Mouse (Mus musculus) embryonic facial prominence, embryonic 11.5 days (tissue): ENCODE results near the gene Actl7b. TPM values are rescaled to one million over a fixed set of nuclear protein-coding genes. Genes with fewer than 3 reads are reported as not detected.
A peak's percentile ranks its signal among the peaks of the same experiment; 100 is the strongest.

Experiments
- ATAC-seq: fragments of 200-750 bp; cut with Nextera tagmentation; replicated peaks from 2 replicates; pipeline ENCODE4 v1.8.0; 2017; ENCODE audit warnings: low read depth; ENCODE audit not compliant: insufficient number of reproducible peaks, low FRiP score, low TSS enrichment
- DNase-seq: peaks from one replicate; pipeline ENCODE4 v3.0.0-alpha.2; 2015; ENCODE audit warnings: low spot score
- H3K27ac ChIP-seq: fragments of 300-500 bp; sonication (generic); replicated peaks from 2 replicates; pipeline ENCODE4 v1.5.1; 2014; ENCODE audit warnings: mild to moderate bottlenecking, low read depth, low read length, control low read depth
- H3K27me3 ChIP-seq: fragments of 300-500 bp; sonication (generic); 2 replicates; pipeline ENCODE4 v1.6.1; 2014; ENCODE audit warnings: mild to moderate bottlenecking, low read length, moderate library complexity, mixed read lengths; ENCODE audit not compliant: control insufficient read depth, insufficient read depth
- H3K36me3 ChIP-seq: fragments of 300-500 bp; sonication (generic); replicated peaks from 2 replicates; pipeline ENCODE4 v1.6.1; 2014; ENCODE audit warnings: low read depth, mild to moderate bottlenecking, low read length, moderate library complexity, mixed read lengths; ENCODE audit not compliant: control insufficient read depth, insufficient read depth
- H3K4me1 ChIP-seq: fragments of 300-500 bp; sonication (generic); 2 replicates; pipeline ENCODE4 v1.6.1; 2014; ENCODE audit warnings: low read length, mixed read lengths; ENCODE audit not compliant: control insufficient read depth, insufficient read depth
- H3K4me2 ChIP-seq: fragments of 300-500 bp; sonication (generic); 2 replicates; pipeline ENCODE4 v1.6.1; 2014; ENCODE audit warnings: low read depth, mild to moderate bottlenecking, control low read depth, low read length, moderate library complexity
- H3K4me3 ChIP-seq: fragments of 300-500 bp; sonication (generic); 2 replicates; pipeline ENCODE4 v1.5.1; 2014; ENCODE audit warnings: low read depth, low read length, control low read depth
- H3K9ac ChIP-seq: fragments of 300-500 bp; sonication (generic); replicated peaks from 2 replicates; pipeline ENCODE4 v1.6.1; 2014; ENCODE audit warnings: mild to moderate bottlenecking, control low read depth, low read length
- H3K9me3 ChIP-seq: fragments of 300-500 bp; sonication (generic); replicated peaks from 2 replicates; pipeline ENCODE4 v1.6.1; 2016; ENCODE audit warnings: mild to moderate bottlenecking, low read length, inconsistent platforms, mixed read lengths; ENCODE audit not compliant: control insufficient read depth
- WGBS: fragments of 180-500 bp; shearing (Covaris S2); extraction: QIAGEN DNeasy Blood & Tissue Kit; methylation state at CpG from one replicate; pipeline ENCODE4 v1.1.7; 2014; 5-methylcytosine and 5-hydroxymethylcytosine counted together
- polyA plus RNA-seq: library from polyadenylated mRNA; unstranded; fragments of >200 nt; fragmentation: Nextera tagmentation; extraction: Ambion mirVana; gene quantifications from 2 replicates; pipeline ENCODE4 v1.2.1, GENCODE M21; 2014

Actl7b gene
- polyA plus RNA-seq, 1 experiment from 2014 or later, result not detected

- no peaks in the 10 kb centered on the region for H3K9me3 ChIP-seq
- no peak for DNase-seq
- WGBS, result 92% methylated on average over 2 of the region's 2 CpGs
- no peak overlapping the region for H3K4me3 ChIP-seq
- H3K4me1 ChIP-seq, result no peaks in the 10 kb centered on the region
- no peak overlapping the region for H3K4me2 ChIP-seq
- H3K27ac ChIP-seq, result no peak overlapping the region
- ATAC-seq, result no peak
- no peaks in the 10 kb centered on the region for H3K27me3 ChIP-seq
- peaks cover 2% of the 10 kb centered on the region; the same call in 1 of the 2 replicates for H3K36me3 ChIP-seq
- H3K9ac ChIP-seq, result no peak overlapping the region
These were observed 5.1 kb upstream of the Actl7b start for GRCm38 (mm10) chr4:56746345-56746744.

- 94% methylated on average over 21 of the region's 21 CpGs for WGBS
- Histone ChIP-seq H3K4me2 (no peak within 1 kb of the TSS), H3K27me3 (no peaks in the 10 kb centered on the region), H3K27ac (no peak within 1 kb of the TSS), H3K9me3 (no peaks in the 10 kb centered on the region), H3K4me3 (no peak within 1 kb of the TSS), H3K4me1 (no peaks in the 10 kb centered on the region), H3K9ac (no peak within 1 kb of the TSS), H3K36me3 (no peaks in the 10 kb centered on the region)
- DNase-seq (no peak), ATAC-seq (no peak)
These were observed 2.3 kb upstream of the Actl7b start, which contains the start of gene Actl7a for GRCm38 (mm10) chr4:56743363-56744195. Gene Actl7a (plus strand): TSS chr4:56743413.

GRCm38 (mm10) chr4:56742698-56743097 lies 1.5 kb upstream of the Actl7b start:
- Histone ChIP-seq H3K27ac (no peak overlapping the region), H3K9me3 (no peaks in the 10 kb centered on the region), H3K36me3 (no peaks in the 10 kb centered on the region), H3K9ac (no peak overlapping the region), H3K4me2 (no peak overlapping the region), H3K27me3 (no peaks in the 10 kb centered on the region), H3K4me1 (no peaks in the 10 kb centered on the region), H3K4me3 (no peak overlapping the region)
- DNase-seq, result no peak
- 91% methylated on average over 4 of the region's 4 CpGs for WGBS
- ATAC-seq, result no peak

GRCm38 (mm10) chr4:56740611-56741010 lies 632 bp downstream of the Actl7b start:
- H3K9me3 ChIP-seq, result no peaks in the 10 kb centered on the region
- no peak overlapping the region for H3K27ac ChIP-seq
- no peaks in the 10 kb centered on the region for H3K36me3 ChIP-seq
- no peak overlapping the region for H3K4me3 ChIP-seq
- no peaks in the 10 kb centered on the region for H3K27me3 ChIP-seq
- ATAC-seq (no peak), DNase-seq (no peak)
- H3K4me2 ChIP-seq, result no peak overlapping the region
- H3K4me1 ChIP-seq, result no peaks in the 10 kb centered on the region
- H3K9ac ChIP-seq, result no peak overlapping the region
- WGBS, result 96% methylated on average over 20 of the region's 20 CpGs

GRCm38 (mm10) chr4:56740020-56740485 lies 1.2 kb downstream of the Actl7b start, which contains the start of gene Gm26657:
Gene Gm26657 (plus strand): TSS chr4:56740070.
- H3K27ac ChIP-seq, result no peak within 1 kb of the TSS
- H3K9ac ChIP-seq, result no peak within 1 kb of the TSS
- no peak for DNase-seq
- H3K27me3 ChIP-seq, result no peaks in the 10 kb centered on the region
- WGBS, result 86% methylated on average over 18 of the region's 18 CpGs
- no peak within 1 kb of the TSS for H3K4me2 ChIP-seq
- no peak within 1 kb of the TSS for H3K4me3 ChIP-seq
- H3K36me3 ChIP-seq, result no peaks in the 10 kb centered on the region
- no peaks in the 10 kb centered on the region for H3K9me3 ChIP-seq
- H3K4me1 ChIP-seq, result no peaks in the 10 kb centered on the region
- no peak for ATAC-seq

- H3K27me3 ChIP-seq, result no peaks in the 10 kb centered on the region
- ATAC-seq, result no peak
- H3K4me1 ChIP-seq, result no peaks in the 10 kb centered on the region
- no peaks in the 10 kb centered on the region for H3K9me3 ChIP-seq
- 54% methylated on average over 8 of the region's 8 CpGs for WGBS
- no peaks in the 10 kb centered on the region for H3K36me3 ChIP-seq
- no peak overlapping the region for H3K9ac ChIP-seq
- H3K4me2 ChIP-seq, result no peak overlapping the region
- H3K4me3 ChIP-seq, result no peak overlapping the region
- peak; percentile 38 for DNase-seq
- H3K27ac ChIP-seq, result no peak overlapping the region
These were observed 15.4 kb downstream of the Actl7b start for GRCm38 (mm10) chr4:56725839-56726238.

- H3K4me3 ChIP-seq, result no peak overlapping the region
- WGBS, result 86% methylated on average over 6 of the region's 6 CpGs
- ATAC-seq, result no peak
These were observed 18.0 kb downstream of the Actl7b start for GRCm38 (mm10) chr4:56723237-56723636.

GRCm38 (mm10) chr4:56722346-56722745 lies 18.9 kb downstream of the Actl7b start:
- Histone ChIP-seq H3K36me3 (no peaks in the 10 kb centered on the region), H3K27me3 (no peaks in the 10 kb centered on the region), H3K4me2 (no peak overlapping the region), H3K9me3 (no peaks in the 10 kb centered on the region), H3K4me1 (no peaks in the 10 kb centered on the region), H3K4me3 (no peak overlapping the region), H3K9ac (no peak overlapping the region), H3K27ac (no peak overlapping the region)
- WGBS, result 63% methylated on average over 6 of the region's 6 CpGs
- DNase-seq (no peak), ATAC-seq (no peak)

More at GRCm38 (mm10) chr4:56723237-56723636, 18.0 kb downstream of the Actl7b start:
- Histone ChIP-seq H3K36me3 (no peaks in the 10 kb centered on the region), H3K27me3 (no peaks in the 10 kb centered on the region), H3K9ac (no peak overlapping the region), H3K4me1 (no peaks in the 10 kb centered on the region), H3K4me2 (no peak overlapping the region), H3K9me3 (no peaks in the 10 kb centered on the region), H3K27ac (no peak overlapping the region)
- DNase-seq, result no peak
